Mouse (Mus musculus) stomach, postnatal 0 days (tissue): ENCODE measurements around the gene H2-DMa. TPM values are rescaled to one million over a fixed set of nuclear protein-coding genes. Genes with fewer than 3 reads are reported as not detected.

Source experiments
- ATAC-seq: fragments of 200-750 bp; cut with Nextera tagmentation; 2 replicates; pipeline ENCODE4 v1.8.0; 2017; ENCODE audit not compliant: low FRiP score, low TSS enrichment
- DNase-seq: peaks from one replicate; pipeline ENCODE4 v3.0.0-alpha.2; 2016; ENCODE audit warnings: low spot score
- H3K27ac ChIP-seq: fragments of 300-500 bp; sonication (generic); replicated peaks from 2 replicates; pipeline ENCODE4 v1.5.1; 2014; ENCODE audit warnings: mild to moderate bottlenecking, control low read depth
- H3K27me3 ChIP-seq: fragments of 300-500 bp; sonication (generic); 2 replicates; pipeline ENCODE4 v1.6.1; 2014; ENCODE audit warnings: low read length; ENCODE audit not compliant: control insufficient read depth, insufficient read depth
- H3K36me3 ChIP-seq: fragments of 300-500 bp; sonication (generic); 2 replicates; pipeline ENCODE4 v1.6.1; 2014; ENCODE audit warnings: low read length, mixed read lengths; ENCODE audit not compliant: control insufficient read depth, insufficient read depth
- H3K4me1 ChIP-seq: fragments of 300-500 bp; sonication (generic); replicated peaks from 2 replicates; pipeline ENCODE4 v1.6.1; 2014; ENCODE audit warnings: antibody characterized with exemption; ENCODE audit not compliant: control insufficient read depth, insufficient read depth
- H3K4me2 ChIP-seq: fragments of 300-500 bp; sonication (generic); replicated peaks from 2 replicates; pipeline ENCODE4 v1.6.1; 2014; ENCODE audit warnings: low read depth, mild to moderate bottlenecking, control low read depth, moderate library complexity
- H3K4me3 ChIP-seq: fragments of 300-500 bp; sonication (generic); 2 replicates; pipeline ENCODE4 v1.5.1; 2014; ENCODE audit warnings: low read depth, low read length, control low read depth
- H3K9ac ChIP-seq: fragments of 300-500 bp; sonication (generic); 2 replicates; pipeline ENCODE4 v1.6.1; 2014; ENCODE audit warnings: mild to moderate bottlenecking, low read length, control low read depth, mixed read lengths
- H3K9me3 ChIP-seq: fragments of 300-500 bp; sonication (generic); 2 replicates; pipeline ENCODE4 v1.6.1; 2016; ENCODE audit warnings: low read length; ENCODE audit not compliant: control insufficient read depth
- CTCF ChIP-seq: IDR thresholded peaks from 2 replicates; pipeline ENCODE4 v1.5.1; 2016; ENCODE audit warnings: antibody characterized with exemption, low read depth, mild to moderate bottlenecking, moderate library complexity
- EP300 ChIP-seq: optimal IDR thresholded peaks from 2 replicates; pipeline ENCODE3; 2016; ENCODE audit warnings: antibody characterized with exemption
- WGBS: fragments of 180-500 bp; shearing (Covaris S2); extraction: QIAGEN DNeasy Blood & Tissue Kit; methylation state at CpG from one replicate; pipeline ENCODE4 v1.1.7; 2014; 5-methylcytosine and 5-hydroxymethylcytosine counted together
- polyA plus RNA-seq: library from polyadenylated mRNA; unstranded; fragments of >200 nt; fragmentation: Nextera tagmentation; extraction: Ambion mirVana; gene quantifications from 2 replicates; pipeline ENCODE4 v1.2.1, GENCODE M21; 2015

H2-DMa gene
- polyA plus RNA-seq, 1 experiment from 2014 or later = 9.5 TPM

GRCm38 (mm10) chr17:34128944-34129791 is 9.8 kb downstream of the H2-DMa start:
- no peak for TF ChIP-seq EP300
- peak; percentile 39; the same call in 1 of the 2 replicates for TF ChIP-seq CTCF
- DNase-seq (no peak), ATAC-seq (no peak)
- no peaks in the 10 kb centered on the region for H3K27me3 ChIP-seq
- H3K36me3 ChIP-seq = no peaks in the 10 kb centered on the region; the same call in 1 of the 2 replicates
- no peak overlapping the region for H3K4me2 ChIP-seq
- no peaks in the 10 kb centered on the region; the same call in 1 of the 2 replicates for H3K4me1 ChIP-seq
- H3K27ac ChIP-seq = no peak overlapping the region
- H3K4me3 ChIP-seq = no peak overlapping the region
- H3K9me3 ChIP-seq = no peaks in the 10 kb centered on the region
- 18% methylated on average over 18 of the region's 18 CpGs for WGBS
- H3K9ac ChIP-seq = no peak overlapping the region

DNA sequence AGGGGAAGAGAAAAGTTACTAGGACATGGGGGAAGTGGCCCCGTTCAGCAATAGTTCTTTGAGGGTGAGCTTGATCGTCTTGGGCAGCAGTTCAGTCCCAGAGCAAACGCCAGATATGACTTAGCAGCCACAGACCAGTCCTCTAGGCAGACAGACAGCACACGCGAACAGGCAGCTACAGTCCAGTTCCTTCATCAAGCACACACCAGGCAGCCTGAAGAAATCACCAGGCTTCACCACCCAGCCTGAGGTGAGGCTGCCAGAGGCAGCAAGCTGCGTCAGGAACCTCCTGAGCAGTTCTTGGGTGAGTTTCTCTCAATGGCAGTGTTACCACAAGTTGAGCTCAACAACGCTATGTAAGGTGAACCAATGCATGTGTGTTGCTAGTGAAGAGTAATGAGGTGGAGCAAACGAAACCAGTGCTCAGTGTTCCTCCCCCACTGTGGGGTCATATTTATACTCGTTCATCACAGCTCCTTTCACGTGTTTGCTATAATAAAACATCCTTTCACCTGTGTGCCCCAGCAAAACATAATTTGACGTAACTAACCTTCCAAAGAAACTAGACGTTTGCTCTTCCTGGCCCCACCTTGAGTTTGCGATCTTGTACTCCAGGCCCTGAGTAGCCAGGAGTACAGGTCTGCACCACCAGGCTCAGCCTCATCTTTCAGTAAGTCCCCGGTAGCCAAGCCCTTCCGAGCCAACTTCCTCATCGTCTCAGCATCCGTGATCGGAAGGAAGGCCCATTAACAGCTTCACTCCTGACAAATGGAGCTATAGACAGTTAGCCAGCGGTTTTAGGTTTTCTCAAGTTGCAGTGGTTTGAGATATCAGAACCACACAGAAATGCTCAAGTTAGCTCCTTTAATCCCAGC is 11.0 kb downstream of the H2-DMa start:
- ATAC-seq = no peak
- Histone ChIP-seq H3K4me1 (no peaks in the 10 kb centered on the region; the same call in 1 of the 2 replicates), H3K36me3 (no peaks in the 10 kb centered on the region; the same call in 1 of the 2 replicates), H3K27ac (no peak overlapping the region), H3K9ac (no peak overlapping the region), H3K4me2 (no peak overlapping the region), H3K27me3 (no peaks in the 10 kb centered on the region), H3K4me3 (no peak overlapping the region), H3K9me3 (no peaks in the 10 kb centered on the region)
- TF ChIP-seq EP300 = no peak
- TF ChIP-seq CTCF = no peak
- no peak for DNase-seq
- WGBS = 60% methylated on average over 19 of the region's 19 CpGs

GRCm38 (mm10) chr17:34131911-34132310 is 12.6 kb downstream of the H2-DMa start:
- TF ChIP-seq CTCF = no peak
- TF ChIP-seq EP300 = no peak
- 89% methylated on average over 7 of the region's 7 CpGs for WGBS
- no peaks in the 10 kb centered on the region for H3K9me3 ChIP-seq
- H3K27me3 ChIP-seq = no peaks in the 10 kb centered on the region
- H3K9ac ChIP-seq = no peak overlapping the region
- peaks cover 2% of the 10 kb centered on the region for H3K4me1 ChIP-seq
- ATAC-seq (no peak), DNase-seq (no peak)
- no peak overlapping the region for H3K27ac ChIP-seq
- no peak overlapping the region for H3K4me3 ChIP-seq
- H3K4me2 ChIP-seq = no peak overlapping the region
- H3K36me3 ChIP-seq = no peaks in the 10 kb centered on the region; the same call in 1 of the 2 replicates

DNA sequence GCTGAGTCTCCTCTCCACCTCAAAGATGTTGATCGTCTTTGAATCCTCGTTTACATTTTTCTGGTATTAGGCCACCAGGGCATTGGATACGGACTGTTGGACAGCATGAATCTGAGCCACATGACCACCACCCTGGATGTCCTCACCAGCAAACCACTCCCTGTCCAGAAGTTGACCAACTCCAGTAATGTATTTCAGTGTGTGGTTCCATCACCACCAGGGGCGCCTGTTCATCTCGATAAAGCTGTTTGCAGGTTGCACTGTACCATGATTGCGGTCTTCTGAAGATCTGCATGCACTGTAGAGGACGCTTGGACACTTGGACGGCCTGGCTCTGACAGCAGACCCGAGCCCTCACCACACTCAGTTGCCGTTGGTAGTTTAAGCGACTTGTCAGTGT is 13.9 kb downstream of the H2-DMa start:
- 68% methylated on average over 11 of the region's 11 CpGs for WGBS
- Histone ChIP-seq H3K4me1 (peaks cover 2% of the 10 kb centered on the region; the same call in 1 of the 2 replicates), H3K9me3 (no peaks in the 10 kb centered on the region), H3K4me2 (no peak overlapping the region), H3K4me3 (no peak overlapping the region), H3K9ac (no peak overlapping the region), H3K36me3 (no peaks in the 10 kb centered on the region), H3K27ac (no peak overlapping the region), H3K27me3 (no peaks in the 10 kb centered on the region; the same call in 1 of the 2 replicates)
- ATAC-seq (no peak), DNase-seq (peak; percentile 38)
- TF ChIP-seq CTCF = peak; percentile 67
- no peak for TF ChIP-seq EP300

DNA sequence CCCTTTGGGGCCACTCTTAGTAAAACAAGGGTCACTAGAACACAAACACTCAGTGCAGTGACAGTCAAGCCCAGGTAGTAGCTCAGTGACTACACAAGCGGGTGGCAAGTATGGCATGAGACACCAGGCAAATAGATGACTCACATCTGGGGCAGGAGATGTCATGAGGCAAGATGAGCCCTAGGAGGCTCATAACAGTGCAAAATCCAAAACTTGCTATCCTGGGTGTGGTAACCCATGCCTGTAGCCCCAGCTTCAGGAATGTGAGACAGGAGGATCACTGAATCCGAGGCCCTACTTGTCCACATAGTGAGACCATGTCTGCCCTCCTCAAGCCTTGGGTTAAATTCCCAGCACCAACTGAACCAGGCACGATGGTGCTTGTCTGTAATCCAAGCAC is 15.1 kb downstream of the H2-DMa start:
- Histone ChIP-seq H3K9me3 (no peaks in the 10 kb centered on the region), H3K4me1 (peaks cover 2% of the 10 kb centered on the region; the same call in 1 of the 2 replicates), H3K27ac (no peak overlapping the region), H3K9ac (no peak overlapping the region), H3K27me3 (no peaks in the 10 kb centered on the region; the same call in 1 of the 2 replicates), H3K36me3 (no peaks in the 10 kb centered on the region), H3K4me2 (no peak overlapping the region), H3K4me3 (no peak overlapping the region)
- WGBS = 76% methylated on average over 3 of the region's 3 CpGs
- DNase-seq (no peak), ATAC-seq (no peak)
- TF ChIP-seq EP300 = no peak
- no peak for TF ChIP-seq CTCF
